Mouse (Mus musculus) CH12.LX (cell line): ENCODE measurements around the gene Dhx58. TPM values are rescaled to one million over a fixed set of nuclear protein-coding genes. Genes with fewer than 3 reads are reported as not detected.

Experiments
- DNase-seq: peaks from one replicate; pipeline ENCODE4 v3.0.0-alpha.2; 2013; ENCODE audit errors: extremely low read depth
- H3K27ac ChIP-seq: 2 replicates; pipeline ENCODE4 v1.5.1; 2012; ENCODE audit warnings: low read depth, mild to moderate bottlenecking, control low read depth, moderate library complexity; ENCODE audit not compliant: insufficient read depth
- H3K27me3 ChIP-seq: replicated peaks from 2 replicates; pipeline ENCODE3; 2012; ENCODE audit warnings: inconsistent platforms
- H3K36me3 ChIP-seq, 2 experiments: replicated peaks in 1 of 2; 2 replicates each; pipeline versions ENCODE3 to v1.6.1; 2012; ENCODE audit warnings: inconsistent platforms in 1 of 2, low read length in 1 of 2, mild to moderate bottlenecking in 1 of 2, mixed read lengths in 1 of 2, moderate library complexity in 1 of 2; ENCODE audit not compliant: control insufficient read depth in 1 of 2, insufficient read depth in 1 of 2
- H3K4me1 ChIP-seq, 2 experiments: 2 replicates each; pipeline ENCODE4 v1.6.1; 2012; ENCODE audit warnings: inconsistent platforms in 1 of 2, moderate library complexity in 1 of 2; ENCODE audit not compliant: insufficient read depth in 2 of 2, control insufficient read depth in 1 of 2
- H3K4me2 ChIP-seq: 2 replicates; pipeline ENCODE4 v1.6.1; 2012; ENCODE audit warnings: low read depth, mild to moderate bottlenecking, control low read depth; ENCODE audit not compliant: poor library complexity, insufficient read depth, severe bottlenecking
- H3K4me3 ChIP-seq, 3 experiments: fragments of 150-350 bp in 1 of 3; sonication (generic) in 1 of 3; replicated peaks in 1 of 3; 2 replicates each; pipeline versions ENCODE3 to v1.5.1; 2011 to 2012; ENCODE audit warnings: low read depth in 2 of 3, low read length in 2 of 3, mild to moderate bottlenecking in 2 of 3, moderate library complexity in 2 of 3, control low read depth in 1 of 3, improper control_type of control experiment in 1 of 3, inconsistent platforms in 1 of 3, mixed read lengths in 1 of 3; ENCODE audit not compliant: poor library complexity in 1 of 3
- H3K79me2 ChIP-seq: replicated peaks from 2 replicates; pipeline ENCODE4 v1.6.1; 2012; ENCODE audit warnings: mild to moderate bottlenecking, moderate library complexity; ENCODE audit not compliant: control insufficient read depth, poor library complexity, insufficient read depth, severe bottlenecking; ENCODE audit errors: extremely low read depth
- H3K9ac ChIP-seq: 2 replicates; pipeline ENCODE4 v1.6.1; 2012; ENCODE audit warnings: low read depth, mild to moderate bottlenecking, control low read depth, moderate library complexity; ENCODE audit not compliant: insufficient read depth
- H3K9me3 ChIP-seq: replicated peaks from 2 replicates; pipeline ENCODE3; 2012; ENCODE audit warnings: low read length, inconsistent platforms, mixed read lengths
- CHD1 ChIP-seq: IDR thresholded peaks from 2 replicates; pipeline ENCODE4 v1.6.1; 2012; ENCODE audit warnings: low read depth, low read length, improper control_type of control experiment, inconsistent platforms
- CHD2 ChIP-seq: IDR thresholded peaks from 2 replicates; pipeline ENCODE4 v1.6.1; 2011; ENCODE audit warnings: low read length, improper control_type of control experiment
- CTCF ChIP-seq, 2 experiments: IDR thresholded peaks in 1 of 2; conservative IDR thresholded peaks in 1 of 2; 2 replicates each; pipeline ENCODE4 v1.5.1; 2011 to 2012; ENCODE audit warnings: low read depth in 2 of 2, low read length in 2 of 2, improper control_type of control experiment in 1 of 2, inconsistent platforms in 1 of 2, mild to moderate bottlenecking in 1 of 2, moderate library complexity in 1 of 2
- ETS1 ChIP-seq: conservative IDR thresholded peaks from 2 replicates; pipeline ENCODE4 v1.6.1; 2012; ENCODE audit warnings: low read depth, mild to moderate bottlenecking, inconsistent platforms, low read length, improper control_type of control experiment, moderate library complexity
- GABPA ChIP-seq: IDR thresholded peaks from 2 replicates; pipeline ENCODE4 v1.6.1; 2012; ENCODE audit warnings: low read depth, low read length, improper control_type of control experiment, inconsistent platforms; ENCODE audit not compliant: insufficient replicate concordance
- JUND ChIP-seq: conservative IDR thresholded peaks from 2 replicates; pipeline ENCODE4 v1.6.1; 2011; ENCODE audit warnings: low read depth, low read length, improper control_type of control experiment
- KAT2A ChIP-seq: IDR thresholded peaks from 2 replicates; pipeline ENCODE4 v1.6.1; 2012; ENCODE audit warnings: low read length, improper control_type of control experiment, inconsistent platforms; ENCODE audit not compliant: insufficient replicate concordance
- MEF2A ChIP-seq: IDR thresholded peaks from 2 replicates; pipeline ENCODE4 v1.6.1; 2014; ENCODE audit warnings: low read depth, mild to moderate bottlenecking, inconsistent platforms, low read length, improper control_type of control experiment, borderline replicate concordance
- PAX5 ChIP-seq: IDR thresholded peaks from 2 replicates; pipeline ENCODE4 v1.6.1; 2012; ENCODE audit warnings: low read length, inconsistent platforms, mixed read lengths
- RAD21 ChIP-seq: IDR thresholded peaks from 2 replicates; pipeline ENCODE4 v1.6.1; 2011; ENCODE audit warnings: low read depth, mild to moderate bottlenecking, low read length, improper control_type of control experiment, moderate library complexity
- SMC3 ChIP-seq: IDR thresholded peaks from 2 replicates; pipeline ENCODE4 v1.6.1; 2011; ENCODE audit warnings: low read depth, low read length, improper control_type of control experiment
- TBP ChIP-seq: conservative IDR thresholded peaks from 2 replicates; pipeline ENCODE4 v1.6.1; 2011; ENCODE audit warnings: low read depth, low read length, improper control_type of control experiment
- TCF12 ChIP-seq: IDR thresholded peaks from 2 replicates; pipeline ENCODE4 v1.6.1; 2014; ENCODE audit warnings: low read depth, mild to moderate bottlenecking, inconsistent platforms, low read length, improper control_type of control experiment
- USF1 ChIP-seq: IDR thresholded peaks from 2 replicates; pipeline ENCODE4 v1.6.1; 2014; ENCODE audit warnings: low read depth, mild to moderate bottlenecking, inconsistent platforms, low read length, improper control_type of control experiment
- USF2 ChIP-seq: conservative IDR thresholded peaks from 2 replicates; pipeline ENCODE4 v1.6.1; 2011; ENCODE audit warnings: low read depth, low read length, improper control_type of control experiment
- ZC3H11A ChIP-seq: IDR thresholded peaks from 2 replicates; pipeline ENCODE4 v1.6.1; 2012; ENCODE audit warnings: low read depth, mild to moderate bottlenecking, inconsistent platforms, low read length, improper control_type of control experiment
- ZKSCAN1 ChIP-seq: IDR thresholded peaks from 2 replicates; pipeline ENCODE4 v1.6.1; 2012; ENCODE audit warnings: low read depth, inconsistent platforms, low read length, improper control_type of control experiment, borderline replicate concordance
- dilution Hi-C: fragments of 300-500 bp; cut with MboI; formaldehyde crosslinking; loops from 2 replicates; pipeline ENCODE4 v1.14.3; 2020; ENCODE audit warnings: low sequenced_read_pairs; ENCODE audit not compliant: extremely low pct_unique_long_range_greater_than_20kb, extremely low pct_ligation_motif_present
- in situ Hi-C: fragments of 300-500 bp; cut with MboI; formaldehyde crosslinking; loops from 3 replicates; pipeline ENCODE4 v1.14.3; 2019; ENCODE audit warnings: low sequenced_read_pairs, low pct_ligation_motif_present, low pct_unique_long_range_greater_than_20kb, mixed read lengths
- polyA plus RNA-seq: library from polyadenylated mRNA; unstranded; fragments of >175 nt; gene quantifications from 2 replicates; pipeline ENCODE4 v1.2.1, GENCODE M21; 2012; ENCODE audit warnings: low read depth; ENCODE audit not compliant: insufficient read length
- total RNA-seq, 2 experiments: library from RNA; depleted of rRNA; stranded (reverse); fragments of 300-350 nt in 1 of 2; fragments of >200 nt in 1 of 2; gene quantifications; 2 replicates each; pipeline ENCODE4 v1.2.3; 2012 to 2014

Gene Dhx58
- total and polyA plus RNA-seq, 3 experiments: 6.3 to 15.7 (median 6.4) TPM

GRCm38 (mm10) chr11:100745085-100745484 lies 41.0 kb upstream of the Dhx58 start:
- H3K27me3 ChIP-seq: no peaks in the 10 kb centered on the region
- in situ Hi-C loops (no loop called here), dilution Hi-C loops (no loop called here)

GRCm38 (mm10) chr11:100741348-100741747 lies 37.3 kb upstream of the Dhx58 start:
- H3K36me3 ChIP-seq: peaks cover 6 to 52% of the 10 kb centered on the region in 2 experiments
- in situ Hi-C loops: no loop called here
- no peak overlapping the region for H3K4me3 ChIP-seq
- DNase-seq: no peak
- peaks cover 16% of the 10 kb centered on the region for H3K79me2 ChIP-seq
- H3K4me1 ChIP-seq: peaks cover 3 to 17% of the 10 kb centered on the region in 2 experiments; a peak in 3 of 4 replicates
- TF ChIP-seq CHD1 (no peak), GABPA (no peak), USF1 (no peak), PAX5 (no peak), TBP (no peak), JUND (no peak), ZKSCAN1 (no peak), MEF2A (no peak), ETS1 (no peak), USF2 (no peak), TCF12 (no peak)
- no peak overlapping the region for H3K4me2 ChIP-seq
- H3K9me3 ChIP-seq: no peaks in the 10 kb centered on the region
- dilution Hi-C loops: no loop called here
- H3K9ac ChIP-seq: no peak overlapping the region
- H3K27me3 ChIP-seq: no peaks in the 10 kb centered on the region
- no peak overlapping the region for H3K27ac ChIP-seq

More at GRCm38 (mm10) chr11:100745085-100745484, 41.0 kb upstream of the Dhx58 start:
- Histone ChIP-seq H3K9ac (no peak overlapping the region), H3K27ac (no peak overlapping the region), H3K36me3 (peaks cover 14 to 85% of the 10 kb centered on the region in 2 experiments), H3K4me3 (no peak overlapping the region), H3K4me2 (no peak overlapping the region), H3K4me1 (0 out of 4 replicates have a peak, but pooled peaks cover 0 to 3% of the 10 kb centered on the region in 2 experiments), H3K79me2 (no peaks in the 10 kb centered on the region), H3K9me3 (no peaks in the 10 kb centered on the region)
- peak; percentile 80 for DNase-seq
- peak; percentile 76 for TF ChIP-seq RAD21
- peak; percentile 73 to 89 for TF ChIP-seq CTCF (conservative IDR thresholded peaks at IDR 0.05 in 1 of 2, IDR thresholded peaks at IDR 0.05 in 1 of 2; ENCODE audit: low read depth in 2 of 2, low read length in 2 of 2)
- no peak for TF ChIP-seq ZKSCAN1
- TF ChIP-seq CHD2: peak; percentile 22; the same call in 1 of the 2 replicates
- no peak for TF ChIP-seq KAT2A
- 0 out of 2 replicates have a peak, but pooled peaks have one; percentile 3 for TF ChIP-seq ZC3H11A
- peak; percentile 91 for TF ChIP-seq SMC3
